Mouse (Mus musculus): ENCODE data around the gene Coq7.

- TF ChIP-seq CTCF (IDR thresholded peaks at IDR 0.05; ENCODE audit: low read depth, low read length) (no peak), POLR2A (IDR thresholded peaks at IDR 0.05; ENCODE audit: borderline replicate concordance, low read depth, low read length) (no peak)
Observed at GRCm38 (mm10) chr7:118532519-118533177, 508 bp downstream of the Coq7 start.

Data from bone marrow macrophage, adult 2 months (primary cell).